Mouse (Mus musculus): ENCODE data around the gene Ppp1r21. TPM values are rescaled to one million over a fixed set of nuclear protein-coding genes. Genes with fewer than 3 reads are reported as not detected.

Gene Ppp1r21
- polyA plus RNA-seq, 1 experiment = not detected

GRCm38 (mm10) chr17:88622711-88623110 is 92.8 kb downstream of the Ppp1r21 start:
- TF ChIP-seq POLR2A (IDR thresholded peaks at IDR 0.05; ENCODE audit: insufficient read depth, low read depth, low read length) (no peak), CTCF (IDR thresholded peaks at IDR 0.05; ENCODE audit: insufficient read depth, low read depth, low read length) (no peak)
- 97% methylated on average over 1 of the region's 1 CpGs for WGBS
- Histone ChIP-seq H3K4me1 (ENCODE audit: control insufficient read depth, insufficient read depth, low read length) (no peaks in the 10 kb centered on the region), H3K27ac (ENCODE audit: insufficient read depth, low read depth, low read length) (no peak overlapping the region), H3K4me3 (ENCODE audit: insufficient read depth, low read depth, low read length) (no peak overlapping the region)

- WGBS = 94% methylated on average over 4 of the region's 4 CpGs
- Histone ChIP-seq H3K4me3 (ENCODE audit: insufficient read depth, low read depth, low read length) (no peak overlapping the region), H3K27ac (ENCODE audit: insufficient read depth, low read depth, low read length) (no peak overlapping the region), H3K4me1 (ENCODE audit: control insufficient read depth, insufficient read depth, low read length) (peaks cover 1% of the 10 kb centered on the region; the same call in 1 of the 2 replicates)
- no peak for TF ChIP-seq CTCF (IDR thresholded peaks at IDR 0.05; ENCODE audit: insufficient read depth, low read depth, low read length)
- no peak for TF ChIP-seq POLR2A (IDR thresholded peaks at IDR 0.05; ENCODE audit: insufficient read depth, low read depth, low read length)
Measured at GRCm38 (mm10) chr17:88624386-88624785, 94.5 kb downstream of the Ppp1r21 start.

GRCm38 (mm10) chr17:88625350-88625749 is 95.4 kb downstream of the Ppp1r21 start:
- peaks cover 6% of the 10 kb centered on the region for H3K4me1 ChIP-seq (ENCODE audit: control insufficient read depth, insufficient read depth, low read length)
- TF ChIP-seq POLR2A (IDR thresholded peaks at IDR 0.05; ENCODE audit: insufficient read depth, low read depth, low read length) (no peak), CTCF (IDR thresholded peaks at IDR 0.05; ENCODE audit: insufficient read depth, low read depth, low read length) (no peak)
- no peak overlapping the region for H3K27ac ChIP-seq (ENCODE audit: insufficient read depth, low read depth, low read length)
- no peak overlapping the region for H3K4me3 ChIP-seq (ENCODE audit: insufficient read depth, low read depth, low read length)
- WGBS = 93% methylated on average over 13 of the region's 13 CpGs

GRCm38 (mm10) chr17:88625931-88626330 is 96.0 kb downstream of the Ppp1r21 start:
- Histone ChIP-seq H3K27ac (ENCODE audit: insufficient read depth, low read depth, low read length) (no peak overlapping the region), H3K4me3 (ENCODE audit: insufficient read depth, low read depth, low read length) (no peak overlapping the region), H3K4me1 (ENCODE audit: control insufficient read depth, insufficient read depth, low read length) (peaks cover 6% of the 10 kb centered on the region)
- 90% methylated on average over 7 of the region's 7 CpGs for WGBS
- TF ChIP-seq POLR2A (IDR thresholded peaks at IDR 0.05; ENCODE audit: insufficient read depth, low read depth, low read length) (no peak), CTCF (IDR thresholded peaks at IDR 0.05; ENCODE audit: insufficient read depth, low read depth, low read length) (no peak)

- 79% methylated on average over 7 of the region's 7 CpGs for WGBS
- no peak for TF ChIP-seq CTCF (IDR thresholded peaks at IDR 0.05; ENCODE audit: insufficient read depth, low read depth, low read length)
- Histone ChIP-seq H3K4me1 (ENCODE audit: control insufficient read depth, insufficient read depth, low read length) (peaks cover 6% of the 10 kb centered on the region), H3K27ac (ENCODE audit: insufficient read depth, low read depth, low read length) (no peak overlapping the region), H3K4me3 (ENCODE audit: insufficient read depth, low read depth, low read length) (no peak overlapping the region)
Measured at GRCm38 (mm10) chr17:88626347-88626811, 96.5 kb downstream of the Ppp1r21 start.

- peaks cover 6% of the 10 kb centered on the region for H3K4me1 ChIP-seq (ENCODE audit: control insufficient read depth, insufficient read depth, low read length)
- no peak overlapping the region for H3K4me3 ChIP-seq (ENCODE audit: insufficient read depth, low read depth, low read length)
- no peak for TF ChIP-seq CTCF (IDR thresholded peaks at IDR 0.05; ENCODE audit: insufficient read depth, low read depth, low read length)
- TF ChIP-seq POLR2A (IDR thresholded peaks at IDR 0.05; ENCODE audit: insufficient read depth, low read depth, low read length) = no peak
- 81% methylated on average over 7 of the region's 7 CpGs for WGBS
- no peak overlapping the region for H3K27ac ChIP-seq (ENCODE audit: insufficient read depth, low read depth, low read length)
Measured at GRCm38 (mm10) chr17:88627150-88627549, 97.2 kb downstream of the Ppp1r21 start.

- Histone ChIP-seq H3K4me1 (ENCODE audit: control insufficient read depth, insufficient read depth, low read length) (peaks cover 6% of the 10 kb centered on the region), H3K27ac (ENCODE audit: insufficient read depth, low read depth, low read length) (no peak overlapping the region), H3K4me3 (ENCODE audit: insufficient read depth, low read depth, low read length) (no peak overlapping the region)
- TF ChIP-seq POLR2A (IDR thresholded peaks at IDR 0.05; ENCODE audit: insufficient read depth, low read depth, low read length) (no peak), CTCF (IDR thresholded peaks at IDR 0.05; ENCODE audit: insufficient read depth, low read depth, low read length) (no peak)
- 42% methylated on average over 10 of the region's 10 CpGs for WGBS
Measured at GRCm38 (mm10) chr17:88628676-88629380, 98.9 kb downstream of the Ppp1r21 start.

- Histone ChIP-seq H3K4me1 (ENCODE audit: control insufficient read depth, insufficient read depth, low read length) (peaks cover 6% of the 10 kb centered on the region), H3K4me3 (ENCODE audit: insufficient read depth, low read depth, low read length) (no peak overlapping the region), H3K27ac (ENCODE audit: insufficient read depth, low read depth, low read length) (peak overlapping the region; percentile 9; the same call in 1 of the 2 replicates)
- no peak for TF ChIP-seq CTCF (IDR thresholded peaks at IDR 0.05; ENCODE audit: insufficient read depth, low read depth, low read length)
- 46% methylated on average over 4 of the region's 4 CpGs for WGBS
Measured at GRCm38 (mm10) chr17:88629381-88629759, 99.5 kb downstream of the Ppp1r21 start.

- WGBS = 50% methylated on average over 11 of the region's 11 CpGs
- no peak for TF ChIP-seq POLR2A (IDR thresholded peaks at IDR 0.05; ENCODE audit: insufficient read depth, low read depth, low read length)
- no peak for TF ChIP-seq CTCF (IDR thresholded peaks at IDR 0.05; ENCODE audit: insufficient read depth, low read depth, low read length)
- Histone ChIP-seq H3K4me3 (ENCODE audit: insufficient read depth, low read depth, low read length) (no peak overlapping the region), H3K27ac (ENCODE audit: insufficient read depth, low read depth, low read length) (no peak overlapping the region), H3K4me1 (ENCODE audit: control insufficient read depth, insufficient read depth, low read length) (peaks cover 6% of the 10 kb centered on the region)
Measured at GRCm38 (mm10) chr17:88629931-88630553, 100.1 kb downstream of the Ppp1r21 start.
